11 mouse cellular contexts compared by ENCODE assay signal in genomic region chr2:118897808-118898207, GRCm38 (mm10). TPM values are rescaled to one million over a fixed set of nuclear protein-coding genes. Genes with fewer than 3 reads are reported as not detected.
A peak's percentile ranks its signal among the peaks of the same experiment; 100 is the strongest.
DNase-seq lines count a peak whose midpoint lies in the region; ATAC-seq and TF ChIP-seq lines count a peak whose summit lies in the region.
"Had no signal": no experiment of that assay in that cellular context is flagged by ENCODE, and none has a peak within 500 bp of the region (broad histone marks: within the 10 kb centered on the region; RNA-seq: fewer than 3 reads in every experiment).

No protein-coding gene starts in this region.

- H3K9ac ChIP-seq in heart, embryonic 14.5 days (ENCODE audit: low read length), result no peak overlapping the region
- H3K9ac ChIP-seq in heart, adult 2 months (ENCODE audit: low read depth, low read length), result no peak overlapping the region
- no peak overlapping the region for H3K9ac ChIP-seq in stomach, embryonic 14.5 days (replicated peaks; ENCODE audit: low read depth, low read length)
- H3K9ac ChIP-seq in stomach, postnatal 0 days (ENCODE audit: low read length), result no peak overlapping the region
- H3K9ac ChIP-seq: liver, embryonic 15.5 days had no signal

- H3K4me1 ChIP-seq in heart, embryonic 14.5 days (ENCODE audit: control insufficient read depth in 2 of 2, insufficient read depth in 2 of 2, low read length in 2 of 2), result peaks cover 15 to 28% of the 10 kb centered on the region in 2 experiments
- H3K4me1 ChIP-seq in heart, adult 2 months (ENCODE audit: control insufficient read depth, insufficient read depth, low read length), result peaks cover 3% of the 10 kb centered on the region
- peaks cover 21% of the 10 kb centered on the region; the same call in 1 of the 2 replicates for H3K4me1 ChIP-seq in stomach, embryonic 14.5 days (ENCODE audit: control insufficient read depth, insufficient read depth, low read length)
- H3K4me1 ChIP-seq in stomach, postnatal 0 days (replicated peaks; ENCODE audit: control insufficient read depth, insufficient read depth), result peaks cover 8% of the 10 kb centered on the region; the same call in 1 of the 2 replicates

- H3K27me3 ChIP-seq in heart, embryonic 14.5 days (ENCODE audit: control insufficient read depth, insufficient read depth, low read length), result peaks cover 74% of the 10 kb centered on the region
- peaks cover 2% of the 10 kb centered on the region; the same call in 1 of the 2 replicates for H3K27me3 ChIP-seq in heart, adult 2 months (ENCODE audit: control insufficient read depth, insufficient read depth, low read length)
- peaks cover 50% of the 10 kb centered on the region for H3K27me3 ChIP-seq in stomach, embryonic 14.5 days (ENCODE audit: control insufficient read depth, insufficient read depth, low read length)
- peaks cover 2% of the 10 kb centered on the region; the same call in 1 of the 2 replicates for H3K27me3 ChIP-seq in stomach, postnatal 0 days (ENCODE audit: control insufficient read depth, insufficient read depth, low read length)
- no peaks in the 10 kb centered on the region for H3K27me3 ChIP-seq in splenic B cell, adult 2 months (ENCODE audit: control insufficient read depth, insufficient read depth, low read length, poor library complexity, severe bottlenecking)

- H3K27ac ChIP-seq in heart, embryonic 14.5 days (replicated peaks in 1 of 2; ENCODE audit: control insufficient read depth in 1 of 2, insufficient read depth in 1 of 2, low read depth in 2 of 2, low read length in 2 of 2), result no peak overlapping the region
- H3K27ac ChIP-seq in heart, adult 2 months, result no peak overlapping the region
- no peak overlapping the region for H3K27ac ChIP-seq in stomach, embryonic 14.5 days (ENCODE audit: low read length)
- no peak overlapping the region for H3K27ac ChIP-seq in stomach, postnatal 0 days (replicated peaks)
- H3K27ac ChIP-seq: liver, embryonic 15.5 days had no signal

- DNase-seq in CD4-positive, CD25-positive, alpha-beta regulatory T cell, adult 2 months (ENCODE audit: low read depth, low spot score), result peak; percentile 36
- DNase-seq in heart, adult 2 months, result no peak
- DNase-seq in stomach, postnatal 0 days (ENCODE audit: low spot score), result no peak
- DNase-seq in splenic B cell, adult 2 months (ENCODE audit: low read depth, low spot score), result peak; percentile 25
- no peak for DNase-seq in right cerebral cortex, adult 18-20 months
- DNase-seq: adrenal gland, adult 8-10 months; kidney, adult 9 months had no signal

- no peaks in the 10 kb centered on the region for H3K9me3 ChIP-seq in heart, embryonic 14.5 days (ENCODE audit: control insufficient read depth, low read length)
- H3K9me3 ChIP-seq in stomach, embryonic 14.5 days (ENCODE audit: control insufficient read depth, low read depth, low read length), result no peaks in the 10 kb centered on the region
- no peaks in the 10 kb centered on the region for H3K9me3 ChIP-seq in stomach, postnatal 0 days (ENCODE audit: control insufficient read depth, low read length)
- H3K9me3 ChIP-seq: liver, embryonic 15.5 days had no signal

- WGBS in heart, embryonic 14.5 days, result 2% methylated on average over 11 of the region's 11 CpGs
- WGBS in heart, adult 2 months, result 9% methylated on average over 11 of the region's 11 CpGs
- WGBS in stomach, embryonic 14.5 days, result 6% methylated on average over 11 of the region's 11 CpGs
- WGBS in stomach, postnatal 0 days, result 12% methylated on average over 11 of the region's 11 CpGs

- 0 out of 2 replicates have a peak, but pooled peaks cover 4% of the 10 kb centered on the region for H3K79me2 ChIP-seq in heart, adult 2 months (replicated peaks; ENCODE audit: control insufficient read depth, insufficient read depth, low read length)

- H3K36me3 ChIP-seq in heart, embryonic 14.5 days (ENCODE audit: control insufficient read depth, insufficient read depth, low read length), result no peaks in the 10 kb centered on the region
- no peaks in the 10 kb centered on the region for H3K36me3 ChIP-seq in heart, adult 2 months (ENCODE audit: control insufficient read depth, insufficient read depth, low read length)
- H3K36me3 ChIP-seq in stomach, embryonic 14.5 days (ENCODE audit: control insufficient read depth, insufficient read depth, low read length), result no peaks in the 10 kb centered on the region
- H3K36me3 ChIP-seq in stomach, postnatal 0 days (ENCODE audit: control insufficient read depth, insufficient read depth, low read length), result no peaks in the 10 kb centered on the region
- H3K36me3 ChIP-seq in splenic B cell, adult 2 months (ENCODE audit: control insufficient read depth, insufficient read depth, low read length, poor library complexity, severe bottlenecking), result no peaks in the 10 kb centered on the region
- H3K36me3 ChIP-seq: liver, embryonic 15.5 days had no signal

- no peak for ATAC-seq in CD4-positive, CD25-positive, alpha-beta regulatory T cell, adult 4 months
- no peak for ATAC-seq in heart, embryonic 14.5 days (ENCODE audit: insufficient number of reproducible peaks, insufficient read depth, low FRiP score, low read depth)
- ATAC-seq in stomach, embryonic 14.5 days (ENCODE audit: insufficient number of reproducible peaks, insufficient read depth, low FRiP score, low read depth), result no peak
- ATAC-seq in stomach, postnatal 0 days (ENCODE audit: low FRiP score, low TSS enrichment), result no peak

- TF ChIP-seq CTCF in heart, adult 2 months (IDR thresholded peaks at IDR 0.05), result no peak
- no peak for TF ChIP-seq CTCF in stomach, postnatal 0 days (IDR thresholded peaks at IDR 0.05; ENCODE audit: low read depth)

- intact Hi-C loops in heart, adult 2 months (cut with DNase I), result no loop called here

- H3K4me2 ChIP-seq in heart, embryonic 14.5 days (ENCODE audit: low read length), result peak overlapping the region; percentile 93; the same call in 1 of the 2 replicates
- 0 out of 2 replicates have a peak overlapping the region, but pooled peaks have one; percentile 82 for H3K4me2 ChIP-seq in stomach, embryonic 14.5 days (replicated peaks; ENCODE audit: low read depth, low read length)
- H3K4me2 ChIP-seq in stomach, postnatal 0 days (replicated peaks; ENCODE audit: low read depth), result no peak overlapping the region

- no peak for TF ChIP-seq EP300 in heart, adult 2 months (IDR thresholded peaks at IDR 0.05; ENCODE audit: insufficient read depth, low read depth, low read length)
- no peak for TF ChIP-seq EP300 in stomach, postnatal 0 days (optimal IDR thresholded peaks at IDR 0.05)

- no peak for TF ChIP-seq POLR2A in heart, adult 2 months (IDR thresholded peaks at IDR 0.05; ENCODE audit: insufficient read depth, low read depth, low read length)

- H3K4me3 ChIP-seq in heart, embryonic 14.5 days (ENCODE audit: control insufficient read depth in 1 of 2, insufficient read depth in 1 of 2, low read depth in 1 of 2, low read length in 2 of 2), result no peak overlapping the region; a peak in 1 of 4 replicates
- H3K4me3 ChIP-seq in heart, adult 2 months, result no peak overlapping the region
- H3K4me3 ChIP-seq in stomach, embryonic 14.5 days (ENCODE audit: low read depth, low read length), result no peak overlapping the region
- no peak overlapping the region for H3K4me3 ChIP-seq in stomach, postnatal 0 days (ENCODE audit: low read depth, low read length)

RNA-seq across cellular contexts. Expression of gene Bahd1, which starts 2.4 kb away (rescaled TPM):
- 1 to 10 TPM; 2.5 to 3.8 TPM for polyA plus RNA-seq in CD4-positive, CD25-positive, alpha-beta regulatory T cell, adult 4 months (2017; shearing (Covaris generic))
- polyA plus RNA-seq in heart, embryonic 14.5 days (2014; fragmentation: Nextera tagmentation; extraction: Ambion mirVana), result 1.0 and 1.6 TPM in 2 replicates
- total RNA-seq in heart, adult 2 months (2021), result 10 to 100 TPM; 14.8 to 20.1 TPM
- polyA plus RNA-seq in heart, adult 2 months (2012; rRNA removed), result 9.5 and 9.9 TPM in 2 replicates
- polyA plus RNA-seq in stomach, embryonic 14.5 days (2014; fragmentation: Nextera tagmentation; extraction: Ambion mirVana), result 1.8 TPM in 2 replicates
- 3.7 and 3.8 TPM in 2 replicates for polyA plus RNA-seq in stomach, postnatal 0 days (2015; fragmentation: Nextera tagmentation; extraction: Ambion mirVana)

RNA-seq across cellular contexts. Expression of gene Chst14, which starts 28.5 kb away (rescaled TPM):
- polyA plus RNA-seq in CD4-positive, CD25-positive, alpha-beta regulatory T cell, adult 4 months (2017; shearing (Covaris generic)), result 1 to 10 TPM in 1 of 2 experiments, under 1 TPM in 1; 0.96 to 1.5 TPM
- polyA plus RNA-seq in heart, embryonic 14.5 days (2014; fragmentation: Nextera tagmentation; extraction: Ambion mirVana), result 21.3 and 25.7 TPM in 2 replicates
- total RNA-seq in heart, adult 2 months (2021), result 1 to 10 TPM; 7.8 to 8.2 TPM
- 9.5 and 10.4 TPM in 2 replicates for polyA plus RNA-seq in heart, adult 2 months (2012; rRNA removed)
- 37.5 and 38.0 TPM in 2 replicates for polyA plus RNA-seq in stomach, embryonic 14.5 days (2014; fragmentation: Nextera tagmentation; extraction: Ambion mirVana)
- polyA plus RNA-seq in stomach, postnatal 0 days (2015; fragmentation: Nextera tagmentation; extraction: Ambion mirVana), result 13.6 and 14.2 TPM in 2 replicates

RNA-seq across cellular contexts. Expression of gene Ivd, which starts 36.1 kb away (rescaled TPM):
- polyA plus RNA-seq in CD4-positive, CD25-positive, alpha-beta regulatory T cell, adult 4 months (2017; shearing (Covaris generic)), result 10 to 100 TPM; 45.7 to 58.8 TPM
- 70.6 and 75.6 TPM in 2 replicates for polyA plus RNA-seq in heart, embryonic 14.5 days (2014; fragmentation: Nextera tagmentation; extraction: Ambion mirVana)
- 100 to 1,000 TPM; 356 to 463 TPM for total RNA-seq in heart, adult 2 months (2021)
- 215 and 327 TPM in 2 replicates for polyA plus RNA-seq in heart, adult 2 months (2012; rRNA removed)
- polyA plus RNA-seq in stomach, embryonic 14.5 days (2014; fragmentation: Nextera tagmentation; extraction: Ambion mirVana), result 55.9 and 57.9 TPM in 2 replicates
- polyA plus RNA-seq in stomach, postnatal 0 days (2015; fragmentation: Nextera tagmentation; extraction: Ambion mirVana), result 30.9 and 35.9 TPM in 2 replicates

Comparison
In these comparisons a context has a peak if more than half of its experiments do, and no peak if none do; other contexts are left out.
1. DNase-seq: peak in CD4-positive, CD25-positive, alpha-beta regulatory T cell, adult 2 months (single experiment) and splenic B cell, adult 2 months (single experiment); none in heart, adult 2 months (0 of 2), stomach, postnatal 0 days (single experiment) and right cerebral cortex, adult 18-20 months (single experiment).